Mouse (Mus musculus): ENCODE measurements around the gene Hoxc5. TPM values are rescaled to one million over a fixed set of nuclear protein-coding genes. Genes with fewer than 3 reads are reported as not detected.

The Hoxc5 gene
- total and polyA plus RNA-seq, 2 experiments from 2014 or later = 0.15 TPM; not detected in 1

GRCm38 (mm10) chr15:102963259-102963658 is 4.0 kb upstream of the Hoxc5 start:
- Histone ChIP-seq H3K27me3 (ENCODE audit: control insufficient read depth, insufficient read depth, low read length) (peaks cover 98% of the 10 kb centered on the region), H3K4me3 (ENCODE audit: low read depth, low read length) (0 out of 2 replicates have a peak overlapping the region, but pooled peaks have one; percentile 1), H3K9me3 (replicated peaks; ENCODE audit: control insufficient read depth, low read length) (no peaks in the 10 kb centered on the region), H3K27ac (ENCODE audit: low read depth) (no peak overlapping the region), H3K4me2 (ENCODE audit: low read depth, low read length) (no peak overlapping the region), H3K9ac (replicated peaks; ENCODE audit: low read depth, low read length) (no peak overlapping the region), H3K4me1 (ENCODE audit: control insufficient read depth, insufficient read depth) (no peaks in the 10 kb centered on the region), H3K36me3 (replicated peaks; ENCODE audit: control insufficient read depth, insufficient read depth, low read length) (no peaks in the 10 kb centered on the region)
- TF ChIP-seq EP300 (IDR thresholded peaks at IDR 0.05; ENCODE audit: low read depth) = no peak
- no peak for TF ChIP-seq CTCF (IDR thresholded peaks at IDR 0.05; ENCODE audit: low read depth)
- DNase-seq (ENCODE audit: low spot score) = no peak
- 5% methylated on average over 8 of the region's 8 CpGs for WGBS
- no peak for ATAC-seq (ENCODE audit: insufficient read depth, low read depth)

GRCm38 (mm10) chr15:102963671-102964640 is 3.3 kb upstream of the Hoxc5 start:
- TF ChIP-seq CTCF (IDR thresholded peaks at IDR 0.05; ENCODE audit: low read depth) (no peak), EP300 (IDR thresholded peaks at IDR 0.05; ENCODE audit: low read depth) (no peak)
- Histone ChIP-seq H3K9ac (replicated peaks; ENCODE audit: low read depth, low read length) (no peak overlapping the region), H3K4me2 (ENCODE audit: low read depth, low read length) (no peak overlapping the region), H3K9me3 (replicated peaks; ENCODE audit: control insufficient read depth, low read length) (no peaks in the 10 kb centered on the region), H3K36me3 (replicated peaks; ENCODE audit: control insufficient read depth, insufficient read depth, low read length) (no peaks in the 10 kb centered on the region), H3K27ac (ENCODE audit: low read depth) (no peak overlapping the region), H3K4me1 (ENCODE audit: control insufficient read depth, insufficient read depth) (no peaks in the 10 kb centered on the region), H3K27me3 (ENCODE audit: control insufficient read depth, insufficient read depth, low read length) (peaks cover 98% of the 10 kb centered on the region), H3K4me3 (ENCODE audit: low read depth, low read length) (0 out of 2 replicates have a peak overlapping the region, but pooled peaks have one; percentile 1)
- ATAC-seq (ENCODE audit: insufficient read depth, low read depth) = no peak
- 2% methylated on average over 28 of the region's 28 CpGs for whole genome bisulfite sequencing
- no peak for DNase-seq (ENCODE audit: low spot score)

GRCm38 (mm10) chr15:102965003-102965891 is 2.0 kb upstream of the Hoxc5 start:
- no peak overlapping the region for H3K4me2 ChIP-seq (ENCODE audit: low read depth, low read length)
- H3K4me1 ChIP-seq (ENCODE audit: control insufficient read depth, insufficient read depth) = no peaks in the 10 kb centered on the region
- no peak overlapping the region for H3K9ac ChIP-seq (replicated peaks; ENCODE audit: low read depth, low read length)
- ATAC-seq (ENCODE audit: insufficient read depth, low read depth) = no peak
- no peak for DNase-seq (ENCODE audit: low spot score)
- no peak for TF ChIP-seq CTCF (IDR thresholded peaks at IDR 0.05; ENCODE audit: low read depth)
- H3K36me3 ChIP-seq (replicated peaks; ENCODE audit: control insufficient read depth, insufficient read depth, low read length) = no peaks in the 10 kb centered on the region
- WGBS = 6% methylated on average over 26 of the region's 26 CpGs
- H3K9me3 ChIP-seq (replicated peaks; ENCODE audit: control insufficient read depth, low read length) = no peaks in the 10 kb centered on the region
- H3K27me3 ChIP-seq (ENCODE audit: control insufficient read depth, insufficient read depth, low read length) = peaks cover 98% of the 10 kb centered on the region
- H3K27ac ChIP-seq (ENCODE audit: low read depth) = no peak overlapping the region
- H3K4me3 ChIP-seq (ENCODE audit: low read depth, low read length) = no peak overlapping the region

- peak; percentile 65; the same call in 1 of the 2 replicates for ATAC-seq (ENCODE audit: insufficient read depth, low read depth)
- TF ChIP-seq CTCF (IDR thresholded peaks at IDR 0.05; ENCODE audit: low read depth) (peak; percentile 64), EP300 (IDR thresholded peaks at IDR 0.05; ENCODE audit: low read depth) (no peak)
- Histone ChIP-seq H3K4me1 (ENCODE audit: control insufficient read depth, insufficient read depth) (no peaks in the 10 kb centered on the region), H3K27me3 (ENCODE audit: control insufficient read depth, insufficient read depth, low read length) (peaks cover 98% of the 10 kb centered on the region), H3K36me3 (replicated peaks; ENCODE audit: control insufficient read depth, insufficient read depth, low read length) (no peaks in the 10 kb centered on the region), H3K9ac (replicated peaks; ENCODE audit: low read depth, low read length) (no peak overlapping the region), H3K4me2 (ENCODE audit: low read depth, low read length) (no peak overlapping the region), H3K4me3 (ENCODE audit: low read depth, low read length) (peak overlapping the region; percentile 9), H3K27ac (ENCODE audit: low read depth) (no peak overlapping the region), H3K9me3 (replicated peaks; ENCODE audit: control insufficient read depth, low read length) (no peaks in the 10 kb centered on the region)
- WGBS = 5% methylated on average over 29 of the region's 30 CpGs
- peak; percentile 65 for DNase-seq (ENCODE audit: low spot score)
These were observed 1.1 kb upstream of the Hoxc5 start for GRCm38 (mm10) chr15:102965892-102966775.

Data from heart, postnatal 0 days (tissue).